Mouse (Mus musculus): ENCODE data around the gene 1700022I11Rik.

DNA sequence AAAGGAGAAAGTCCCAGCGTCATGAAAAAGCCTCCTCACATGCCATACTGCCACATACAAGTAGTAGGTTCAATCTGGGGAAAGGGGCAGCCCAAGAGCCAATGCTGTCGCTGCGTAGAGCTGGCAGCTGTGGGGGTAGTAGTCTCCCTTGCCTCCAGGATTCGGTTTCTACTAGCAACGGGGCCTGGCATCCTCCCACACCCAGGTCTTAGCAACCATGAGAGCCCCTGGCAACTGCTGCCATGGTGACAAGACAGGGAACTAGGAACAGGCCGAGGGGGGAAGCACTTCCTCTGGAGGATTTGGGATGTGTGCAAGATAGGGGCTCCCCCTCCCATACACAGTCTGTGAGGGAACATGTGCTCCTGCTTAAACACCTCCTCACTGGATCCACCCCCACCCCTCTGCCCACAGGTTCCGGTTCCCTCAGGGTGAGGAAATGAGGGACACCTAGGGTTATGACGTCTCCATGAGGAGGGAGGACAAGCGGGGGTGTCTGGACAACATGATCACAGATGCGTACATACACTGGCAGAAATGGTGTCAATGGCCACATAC, 22.6 kb upstream of the 1700022I11Rik start:
- TF ChIP-seq CTCF (IDR thresholded peaks at IDR 0.05; ENCODE audit: low read depth, low read length), result no peak
- TF ChIP-seq GATA1 (IDR thresholded peaks at IDR 0.05; ENCODE audit: borderline replicate concordance, low read length), result no peak
